Mouse (Mus musculus) liver, postnatal 0 days (tissue): ENCODE results near the gene Rundc3a.

Source experiments
- CTCF ChIP-seq: sonication (generic); IDR thresholded peaks from 2 replicates; pipeline ENCODE4 v1.5.1; 2016; ENCODE audit warnings: antibody characterized with exemption, low read depth
- EP300 ChIP-seq: IDR thresholded peaks from 2 replicates; pipeline ENCODE4 v1.6.1; 2016; ENCODE audit warnings: antibody characterized with exemption, low read depth, mild to moderate bottlenecking

GRCm38 (mm10) chr11:102346926-102347325, 46.3 kb upstream of the Rundc3a start:
- TF ChIP-seq CTCF (no peak), EP300 (no peak)
